Mouse (Mus musculus): ENCODE results near the gene Ccs.
A peak's percentile ranks its signal among the peaks of the same experiment; 100 is the strongest.
"Not testable (repeated sequence)": the region's sequence is repeated elsewhere in the genome, so short reads cannot be mapped to it uniquely, and the experiment has no call there.

Gene Ccs

GRCm38 (mm10) chr19:4833977-4834376 lies 5.2 kb downstream of the Ccs start:
- no peak for DNase-seq

DNA sequence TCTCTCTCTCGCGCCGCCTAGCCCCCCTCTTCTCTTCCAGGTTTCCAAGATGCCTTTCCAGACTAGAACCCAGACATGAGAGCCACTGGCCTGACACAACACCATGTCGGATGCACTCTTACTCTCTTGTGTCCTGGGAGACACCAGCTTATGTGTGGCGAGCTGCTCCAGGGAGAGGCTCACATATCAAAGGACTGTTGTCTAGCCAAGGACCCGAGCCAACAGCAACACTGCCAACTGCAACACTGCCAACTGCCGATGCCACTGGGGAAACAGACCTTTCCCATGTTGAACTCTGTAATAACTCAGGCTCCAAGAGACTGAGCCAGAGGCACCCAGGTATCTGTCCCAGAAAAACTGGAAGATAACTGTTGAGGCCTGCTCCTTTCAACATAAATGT lies 10.0 kb downstream of the Ccs start:
- DNase-seq, result peak; percentile 73

DNA sequence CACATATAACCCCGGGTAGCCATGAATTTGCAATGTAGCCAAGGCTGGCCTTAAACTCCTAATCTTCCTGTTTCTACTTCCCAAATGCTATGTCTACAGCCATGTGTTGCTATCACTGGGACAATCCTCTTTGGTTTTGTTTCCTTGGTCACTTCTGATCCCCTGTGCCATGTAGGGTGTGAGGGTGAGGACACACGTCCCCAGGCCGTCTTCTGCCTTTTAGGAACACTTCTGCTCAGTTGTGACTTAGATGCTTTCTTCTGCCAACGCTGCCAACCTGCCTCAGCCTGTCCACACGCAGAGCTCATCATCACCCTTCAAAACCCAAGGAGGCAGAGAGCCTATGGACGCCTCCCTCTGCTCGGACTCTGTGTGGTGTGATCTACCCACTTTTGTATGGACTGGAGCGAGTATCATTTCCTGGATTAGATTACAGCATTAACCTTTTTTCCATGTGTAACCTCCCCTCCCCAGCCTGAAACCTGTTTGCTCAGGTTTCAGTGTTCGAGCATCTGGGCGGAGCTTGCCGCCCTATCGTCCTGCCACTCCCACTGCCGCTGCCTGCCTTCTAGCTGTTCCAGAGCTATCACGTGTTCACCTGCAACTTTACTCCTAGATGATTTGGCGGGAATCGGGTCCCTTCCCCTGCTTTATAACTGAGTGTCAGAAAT lies 10.6 kb downstream of the Ccs start:
- DNase-seq, result peak; percentile 79

DNA sequence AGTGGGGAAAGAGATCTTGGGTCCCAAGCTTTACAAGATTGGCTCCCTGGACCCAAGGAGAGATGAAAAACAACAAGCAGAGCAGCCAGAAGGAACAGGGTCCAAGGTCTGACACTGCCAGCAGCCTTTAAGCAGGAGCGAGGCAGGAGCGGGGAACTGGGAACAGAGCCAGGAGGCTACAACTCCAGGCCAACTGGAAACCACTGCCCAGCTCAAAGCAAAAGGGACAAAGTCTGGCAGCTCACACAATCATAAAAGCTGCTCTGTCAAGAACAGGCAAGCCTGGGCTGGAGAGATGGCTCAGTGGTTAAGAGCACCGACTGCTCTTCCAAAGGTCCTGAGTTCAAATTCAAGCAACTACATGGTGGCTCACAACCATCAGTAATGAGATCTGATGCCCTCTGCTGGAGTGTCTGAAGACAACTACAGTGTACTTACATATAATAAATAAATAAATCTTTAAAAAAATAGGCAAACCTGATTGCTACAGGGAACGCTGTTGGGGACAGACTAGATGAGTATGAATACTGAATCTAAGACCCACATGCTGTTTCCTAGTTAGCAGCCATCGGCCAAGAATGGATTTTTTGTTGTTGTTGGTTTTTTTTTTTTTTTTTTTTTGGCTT lies 18.3 kb downstream of the Ccs start:
- peak; percentile 98 for DNase-seq

DNA sequence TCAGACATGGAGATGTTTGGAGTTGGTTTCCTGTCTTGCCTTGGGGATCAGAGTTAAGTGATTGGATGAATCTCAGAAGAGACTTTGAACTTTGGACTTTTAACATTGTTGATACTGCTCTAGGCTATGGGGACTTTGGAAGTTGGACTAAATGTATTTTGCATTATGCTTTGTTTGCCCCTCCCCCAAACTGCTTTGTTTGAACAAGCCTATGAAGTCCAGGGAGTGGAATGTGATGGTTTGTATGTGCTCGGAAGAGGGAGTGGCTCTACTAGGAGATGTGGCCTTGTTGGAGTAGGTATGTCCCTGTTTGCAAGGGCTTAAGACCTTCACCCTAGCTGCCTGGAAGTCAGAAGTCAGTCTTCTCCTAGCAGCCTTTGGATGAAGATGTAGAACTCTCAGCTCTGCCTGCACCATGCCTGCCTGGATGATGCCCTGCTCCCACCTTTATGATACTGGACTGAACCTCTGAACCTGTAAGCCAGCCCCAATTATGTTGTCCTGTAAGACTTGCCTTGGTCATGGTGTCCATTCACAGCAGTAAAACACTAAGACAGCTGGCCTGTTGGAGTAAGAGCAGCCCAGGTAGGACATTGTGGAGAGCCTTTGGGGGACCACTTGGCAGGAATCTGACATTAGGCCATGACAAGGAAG lies 21.8 kb downstream of the Ccs start:
- DNase-seq, result no peak

- DNase-seq, result peak; percentile 30
Measured at GRCm38 (mm10) chr19:4813015-4813414, 26.1 kb downstream of the Ccs start.

GRCm38 (mm10) chr19:4812334-4812949 lies 26.7 kb downstream of the Ccs start:
- not testable (repeated sequence) for DNase-seq

DNA sequence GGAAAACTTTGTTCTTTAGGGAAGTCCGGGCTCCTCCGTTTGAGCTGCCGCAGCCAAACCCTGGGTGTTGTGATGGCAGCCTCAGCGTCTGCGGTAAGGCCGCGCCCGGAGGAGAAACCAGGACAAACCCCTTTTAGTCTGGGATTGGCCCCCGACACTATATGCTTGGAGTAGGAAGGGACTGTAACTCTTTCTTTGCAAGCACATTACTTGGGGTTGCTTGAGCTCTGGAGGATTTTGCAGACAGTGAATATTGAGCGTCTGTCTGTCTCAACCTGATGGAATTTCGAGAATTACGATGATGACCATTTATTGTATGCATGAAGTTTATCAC lies 27.3 kb downstream of the Ccs start:
- no peak for DNase-seq

GRCm38 (mm10) chr19:4811063-4811908 lies 27.8 kb downstream of the Ccs start, which contains the start of the genes Gm21992 and Rbm14:
Gm21992 (minus strand) TSS chr19:4811612.
Rbm14 (minus strand) TSS chr19:4811634.
- peak; percentile 99 for DNase-seq

- no peak for DNase-seq
Measured at GRCm38 (mm10) chr19:4810746-4811062, 28.4 kb downstream of the Ccs start.

GRCm38 (mm10) chr19:4810309-4810708 lies 28.8 kb downstream of the Ccs start:
- no peak for DNase-seq

- no peak for DNase-seq
Measured at GRCm38 (mm10) chr19:4803283-4803682, 35.8 kb downstream of the Ccs start.

GRCm38 (mm10) chr19:4802691-4803091 lies 36.4 kb downstream of the Ccs start:
- DNase-seq, result no peak

- DNase-seq, result no peak
Measured at GRCm38 (mm10) chr19:4799083-4799482, 40.0 kb downstream of the Ccs start.

DNA sequence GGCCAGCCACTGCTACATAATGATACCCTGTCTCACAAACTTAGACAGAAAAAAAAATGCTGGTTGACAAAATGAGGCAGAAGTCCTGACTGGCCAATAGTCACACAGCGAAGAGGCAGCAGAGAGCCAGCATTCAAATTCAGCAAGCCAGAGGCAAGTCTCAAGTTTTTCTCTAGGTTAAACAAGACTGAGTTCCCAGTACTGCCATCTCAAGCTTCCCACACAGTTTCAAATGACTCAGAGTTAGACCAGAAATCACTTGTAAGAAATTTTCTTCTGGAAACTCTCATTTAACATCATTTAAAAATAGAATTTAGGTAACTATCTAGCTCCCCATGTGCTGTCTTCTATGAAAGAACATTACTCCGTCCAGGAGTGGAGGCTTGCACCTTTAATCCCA lies 41.3 kb downstream of the Ccs start:
- no peak for DNase-seq

DNA sequence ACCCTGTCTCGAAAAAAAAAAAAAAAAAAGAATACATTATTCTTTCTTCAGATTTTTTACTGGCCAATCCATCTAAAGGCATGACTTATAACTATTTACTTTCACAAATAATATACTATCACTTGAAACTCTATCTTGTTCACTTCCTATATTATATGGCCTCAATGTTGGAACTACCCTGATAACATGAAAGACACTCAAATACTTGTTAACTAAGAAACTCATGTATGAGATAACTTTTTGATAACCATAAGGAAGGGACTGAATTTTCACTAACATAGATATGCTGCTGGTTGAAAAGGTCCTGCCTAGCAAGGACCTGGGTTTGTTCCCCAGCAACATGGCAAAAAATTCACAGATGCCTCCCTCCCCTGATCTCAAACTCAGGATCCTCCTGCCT lies 43.2 kb downstream of the Ccs start:
- DNase-seq, result no peak

DNA sequence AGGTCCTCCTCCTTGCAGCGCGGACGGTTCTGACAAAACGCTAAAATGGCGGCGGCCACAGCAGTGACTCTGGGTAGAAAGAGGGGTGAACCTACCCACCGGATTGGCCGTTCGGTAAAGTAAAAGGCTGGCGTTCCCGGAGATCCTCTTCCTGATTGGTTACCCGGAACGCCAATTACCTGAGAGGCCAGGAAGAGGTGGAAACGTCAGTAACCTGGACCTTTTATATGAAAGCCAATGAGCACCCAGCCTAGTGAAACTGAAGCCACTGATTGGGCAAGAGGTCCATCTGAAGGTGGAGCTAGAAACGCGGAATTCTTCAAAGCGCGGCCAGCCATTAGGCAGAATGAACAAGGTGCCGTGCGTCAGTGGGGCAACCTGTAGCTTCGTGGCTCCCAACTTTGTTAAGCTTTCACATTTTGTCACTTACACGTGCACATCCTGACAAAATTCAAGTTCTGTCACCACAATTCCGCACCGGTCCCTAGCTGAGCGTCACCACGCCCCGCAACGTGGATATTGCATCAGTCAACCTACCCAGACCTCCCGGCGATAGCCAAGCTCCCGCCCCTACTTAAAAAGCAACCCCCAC lies 45.2 kb downstream of the Ccs start, which contains the start of gene Rbm4:
Gene Rbm4, minus strand, starts transcription at position 71 of the 592 bp plus-strand sequence.
- DNase-seq, result peak; percentile 99

- no peak for DNase-seq
Measured at GRCm38 (mm10) chr19:4793281-4793830, 45.8 kb downstream of the Ccs start.

GRCm38 (mm10) chr19:4786313-4786712 lies 52.8 kb downstream of the Ccs start:
- DNase-seq, result no peak

GRCm38 (mm10) chr19:4785206-4785605 lies 53.9 kb downstream of the Ccs start:
- no peak for DNase-seq

DNA sequence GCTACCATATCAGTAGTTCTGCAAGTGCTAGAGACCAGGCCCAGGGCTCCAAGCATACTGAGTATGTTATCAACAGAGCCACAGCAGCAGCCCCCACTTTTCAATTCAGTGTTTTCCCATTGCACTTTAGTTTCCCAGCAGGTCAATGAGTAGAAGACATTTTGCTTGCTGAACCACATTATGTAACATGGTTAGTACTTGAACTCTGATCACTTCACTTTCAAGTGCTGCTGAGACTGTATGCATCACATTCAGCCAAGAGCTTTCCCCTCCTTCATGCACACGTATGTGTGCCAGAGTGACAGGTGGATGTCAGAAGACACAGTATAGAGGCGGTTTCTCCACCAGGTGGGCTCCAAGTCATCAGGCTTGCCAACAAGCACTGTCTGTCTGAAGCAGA lies 56.2 kb downstream of the Ccs start:
- DNase-seq, result no peak
